Mouse (Mus musculus) hindbrain, embryonic 11.5 days (tissue): Measurements from ENCODE around the gene Rmi2. TPM values are rescaled to one million over a fixed set of nuclear protein-coding genes. Genes with fewer than 3 reads are reported as not detected.

Experiments
- ATAC-seq: fragments of 200-750 bp; cut with Nextera tagmentation; 2 replicates; pipeline ENCODE4 v1.8.0; 2017; ENCODE audit warnings: mild to moderate bottlenecking, moderate TSS enrichment, moderate library complexity; ENCODE audit not compliant: low FRiP score
- DNase-seq: peaks from one replicate; pipeline ENCODE4 v3.0.0-alpha.2; 2015; ENCODE audit warnings: low spot score
- H3K27ac ChIP-seq: fragments of 300-500 bp; sonication (generic); 2 replicates; pipeline ENCODE4 v1.5.1; 2014; ENCODE audit warnings: mild to moderate bottlenecking, low read depth, low read length
- H3K27me3 ChIP-seq: fragments of 300-500 bp; sonication (generic); 2 replicates; pipeline ENCODE4 v1.6.1; 2014; ENCODE audit warnings: mild to moderate bottlenecking, low read length, moderate library complexity, mixed read lengths; ENCODE audit not compliant: control insufficient read depth, insufficient read depth
- H3K36me3 ChIP-seq: fragments of 300-500 bp; sonication (generic); 2 replicates; pipeline ENCODE4 v1.6.1; 2014; ENCODE audit warnings: mild to moderate bottlenecking, low read length, moderate library complexity, mixed read lengths; ENCODE audit not compliant: control insufficient read depth, insufficient read depth
- H3K4me1 ChIP-seq: fragments of 300-500 bp; sonication (generic); replicated peaks from 2 replicates; pipeline ENCODE4 v1.6.1; 2014; ENCODE audit warnings: low read length, mixed read lengths; ENCODE audit not compliant: control insufficient read depth, insufficient read depth
- H3K4me2 ChIP-seq: fragments of 300-500 bp; sonication (generic); replicated peaks from 2 replicates; pipeline ENCODE4 v1.6.1; 2014; ENCODE audit warnings: mild to moderate bottlenecking, low read depth, low read length
- H3K4me3 ChIP-seq: fragments of 300-500 bp; sonication (generic); 2 replicates; pipeline ENCODE4 v1.5.1; 2014; ENCODE audit warnings: low read depth, low read length
- H3K9ac ChIP-seq: fragments of 300-500 bp; sonication (generic); 2 replicates; pipeline ENCODE4 v1.6.1; 2014; ENCODE audit warnings: low read depth, low read length
- H3K9me3 ChIP-seq: fragments of 300-500 bp; sonication (generic); 2 replicates; pipeline ENCODE4 v1.6.1; 2016; ENCODE audit warnings: low read length; ENCODE audit not compliant: control insufficient read depth
- WGBS: fragments of 180-500 bp; shearing (Covaris S2); extraction: QIAGEN DNeasy Blood & Tissue Kit; methylation state at CpG from one replicate; pipeline ENCODE4 v1.1.7; 2014; 5-methylcytosine and 5-hydroxymethylcytosine counted together
- polyA plus RNA-seq: library from polyadenylated mRNA; unstranded; fragments of >200 nt; fragmentation: Nextera tagmentation; extraction: Ambion mirVana; gene quantifications from 2 replicates; pipeline ENCODE4 v1.2.1, GENCODE M21; 2014

Rmi2 gene
- polyA plus RNA-seq, 1 experiment from 2014 or later: 2.6 TPM

DNA sequence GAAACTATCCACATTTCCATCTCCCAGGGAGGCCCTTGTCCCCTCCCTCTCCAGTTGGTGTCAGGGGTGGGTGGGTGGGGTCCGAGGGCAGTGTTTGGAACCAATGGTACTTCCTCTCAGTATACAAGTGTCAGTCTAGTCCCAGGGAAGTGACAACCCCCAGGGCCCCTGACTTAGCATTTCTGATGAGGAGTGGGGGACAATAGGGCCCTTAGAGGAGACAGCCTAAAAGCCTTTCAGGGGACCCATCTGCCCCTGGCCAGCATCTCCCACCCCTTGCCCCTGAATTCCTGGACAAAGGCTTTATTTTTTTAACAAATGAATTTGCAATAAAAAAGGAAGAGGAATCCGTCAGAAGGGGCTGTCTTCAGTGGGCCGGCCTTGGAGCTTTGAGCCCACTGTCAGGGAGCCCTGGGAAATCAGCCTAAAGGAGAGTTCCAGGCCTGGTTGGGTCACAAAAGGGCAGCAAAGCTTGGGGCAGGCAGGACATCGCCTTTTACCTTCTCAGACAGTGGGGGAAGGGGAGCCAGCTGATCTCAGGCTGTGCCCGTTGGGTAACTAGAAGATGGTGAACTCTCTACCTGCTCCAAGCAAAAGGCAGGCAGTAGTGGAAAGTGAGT lies 102.0 kb downstream of the Rmi2 start:
- 22% methylated on average over 5 of the region's 5 CpGs for WGBS
- H3K27ac ChIP-seq: peak overlapping the region; percentile 61; the same call in 1 of the 2 replicates
- no peak overlapping the region for H3K9ac ChIP-seq

DNA sequence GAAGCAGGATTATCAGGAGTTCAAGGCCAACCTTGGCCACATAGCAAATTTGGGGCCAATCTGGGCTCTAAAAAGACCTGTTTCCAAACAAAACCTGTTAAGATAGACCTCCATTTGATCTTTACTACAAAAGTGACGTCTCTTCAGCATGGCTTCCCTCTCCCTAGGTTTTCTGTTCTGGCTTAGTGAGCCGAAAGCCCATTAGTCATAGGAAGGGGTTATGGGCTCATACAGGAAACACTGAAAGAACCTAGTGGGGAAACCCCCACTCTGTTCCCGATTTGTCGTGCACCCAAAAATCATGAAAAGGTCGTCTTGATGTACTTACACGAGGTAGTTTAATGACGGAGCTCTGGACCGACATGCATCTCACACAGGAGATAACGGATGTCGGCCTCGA lies 102.6 kb downstream of the Rmi2 start:
- 79% methylated on average over 11 of the region's 11 CpGs for WGBS
- Histone ChIP-seq H3K27me3 (no peaks in the 10 kb centered on the region), H3K4me3 (no peak overlapping the region), H3K4me1 (no peaks in the 10 kb centered on the region), H3K9me3 (no peaks in the 10 kb centered on the region), H3K9ac (no peak overlapping the region), H3K4me2 (no peak overlapping the region), H3K27ac (no peak overlapping the region), H3K36me3 (no peaks in the 10 kb centered on the region)
- no peak for DNase-seq
- ATAC-seq: no peak

More for the DNA sequence above, 102.0 kb downstream of the Rmi2 start:
- no peaks in the 10 kb centered on the region for H3K27me3 ChIP-seq
- no peak overlapping the region for H3K4me2 ChIP-seq
- H3K36me3 ChIP-seq: no peaks in the 10 kb centered on the region
- no peak overlapping the region for H3K4me3 ChIP-seq
- H3K9me3 ChIP-seq: no peaks in the 10 kb centered on the region
- peak; percentile 42 for DNase-seq
- ATAC-seq: peak; percentile 93
- H3K4me1 ChIP-seq: no peaks in the 10 kb centered on the region

DNA sequence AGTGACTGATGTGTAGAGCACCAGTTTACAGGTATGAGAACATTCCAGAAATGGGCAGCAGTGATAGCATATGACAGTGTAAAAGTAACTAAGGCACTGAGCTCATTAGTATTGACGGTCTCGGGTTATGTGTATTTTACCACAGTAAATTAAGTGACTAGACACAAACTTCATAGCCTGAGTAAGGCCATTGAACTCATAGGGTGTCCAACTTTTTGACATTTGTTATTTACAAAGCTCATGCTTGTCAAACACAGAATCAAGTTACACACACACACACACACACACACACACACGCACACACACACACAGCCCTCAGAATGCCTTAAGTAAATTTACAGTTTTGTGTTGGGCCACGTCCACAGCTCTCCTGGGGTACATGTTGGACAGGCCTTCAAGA lies 105.1 kb downstream of the Rmi2 start:
- Histone ChIP-seq H3K36me3 (no peaks in the 10 kb centered on the region), H3K9me3 (no peaks in the 10 kb centered on the region), H3K27ac (no peak overlapping the region), H3K4me3 (no peak overlapping the region), H3K27me3 (no peaks in the 10 kb centered on the region), H3K4me2 (no peak overlapping the region), H3K4me1 (no peaks in the 10 kb centered on the region), H3K9ac (no peak overlapping the region)
- no peak for ATAC-seq
- whole genome bisulfite sequencing: 89% methylated on average over 4 of the region's 4 CpGs
- DNase-seq: no peak

DNA sequence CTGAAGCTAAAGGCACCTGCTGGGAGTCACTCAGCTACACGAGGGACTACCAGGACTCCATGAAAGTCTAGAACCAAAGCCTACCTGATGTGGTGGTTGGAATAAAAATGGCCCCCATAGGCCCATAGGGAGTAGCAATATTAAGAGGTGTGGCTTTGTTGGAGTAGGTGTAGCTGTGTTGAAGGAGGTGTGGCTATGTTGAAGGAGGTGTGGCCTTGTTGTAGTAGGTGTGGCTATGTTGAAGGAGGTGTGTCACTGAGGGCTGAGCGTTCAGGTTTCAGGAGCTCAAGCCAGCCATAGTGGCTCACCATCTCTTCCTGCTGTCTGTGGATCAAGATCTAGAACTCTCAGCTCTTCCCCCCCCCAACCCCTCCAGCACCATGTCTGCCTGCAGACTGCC lies 105.8 kb downstream of the Rmi2 start:
- no peak for ATAC-seq
- no peak overlapping the region for H3K27ac ChIP-seq

More for the DNA sequence above, 105.8 kb downstream of the Rmi2 start:
- DNase-seq: no peak
- Histone ChIP-seq H3K4me2 (no peak overlapping the region), H3K36me3 (no peaks in the 10 kb centered on the region), H3K9ac (no peak overlapping the region), H3K4me3 (no peak overlapping the region), H3K27me3 (no peaks in the 10 kb centered on the region), H3K4me1 (no peaks in the 10 kb centered on the region), H3K9me3 (no peaks in the 10 kb centered on the region)
- WGBS: 86% methylated on average over 2 of the region's 2 CpGs

Other genes starting within 250 kb of the Rmi2 start
- gene Socs1, start 49.5 kb upstream of the Rmi2 start, polyA plus RNA-seq: 3.5 and 3.6 TPM in 2 replicates
- not detected in 2 replicates for gene Tnp2, start 46.4 kb upstream of the Rmi2 start, polyA plus RNA-seq
- gene Prm3, start 44.1 kb upstream of the Rmi2 start, polyA plus RNA-seq: not detected in 2 replicates
- not detected in 2 replicates for gene Prm2, start 38.9 kb upstream of the Rmi2 start, polyA plus RNA-seq
- not detected in 2 replicates for gene Prm1, start 29.2 kb upstream of the Rmi2 start, polyA plus RNA-seq
- not detected in 2 replicates for gene Gm11172, start 22.1 kb upstream of the Rmi2 start, polyA plus RNA-seq
- 96.5 and 113 TPM in 2 replicates for gene Snn, start 225.9 kb downstream of the Rmi2 start, polyA plus RNA-seq
- 71.4 and 71.6 TPM in 2 replicates for gene Litaf, start 231.1 kb downstream of the Rmi2 start, polyA plus RNA-seq